Mouse (Mus musculus): ENCODE measurements around the gene Itga3.
A peak's percentile ranks its signal among the peaks of the same experiment; 100 is the strongest.

Gene Itga3

DNA sequence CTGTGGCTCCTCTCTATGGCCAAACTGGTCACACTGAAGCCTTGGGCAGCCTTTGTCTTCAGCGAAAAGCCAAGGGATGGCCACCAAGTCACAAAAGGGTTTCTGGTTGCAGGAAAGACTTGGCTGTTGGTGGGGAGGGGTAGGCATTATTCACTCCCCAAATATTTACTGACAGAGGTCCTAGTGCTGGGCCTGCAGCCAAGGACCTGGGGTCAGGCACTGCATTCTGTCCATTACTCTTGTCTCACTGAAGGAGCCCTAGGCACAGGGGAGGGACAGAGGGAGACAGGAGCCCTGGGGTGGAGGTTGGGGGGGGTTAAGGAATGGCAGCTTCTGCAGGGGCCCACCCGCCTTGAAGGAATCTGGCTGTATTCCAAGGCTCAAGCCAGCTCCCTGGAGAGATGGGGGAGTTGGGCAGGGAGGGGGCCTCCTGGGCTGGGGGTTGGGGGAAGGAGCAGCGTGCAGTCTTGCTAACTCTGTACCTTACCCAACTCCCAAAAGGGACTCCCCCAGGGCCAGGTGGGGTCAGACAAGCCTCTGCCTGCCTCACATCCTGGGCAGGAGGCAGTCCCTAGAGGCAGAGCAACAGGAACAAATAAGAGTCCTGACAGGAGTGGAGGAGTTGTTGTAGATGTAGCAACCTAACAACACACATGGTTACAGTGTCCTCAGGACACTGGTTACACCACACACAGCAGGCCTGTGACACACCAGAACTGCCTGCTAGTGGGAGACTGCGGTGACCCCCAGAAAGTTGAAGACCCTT lies 20.2 kb upstream of the Itga3 start:
- DNase-seq (ENCODE audit: low spot score in 2 of 2), result no peak

DNA sequence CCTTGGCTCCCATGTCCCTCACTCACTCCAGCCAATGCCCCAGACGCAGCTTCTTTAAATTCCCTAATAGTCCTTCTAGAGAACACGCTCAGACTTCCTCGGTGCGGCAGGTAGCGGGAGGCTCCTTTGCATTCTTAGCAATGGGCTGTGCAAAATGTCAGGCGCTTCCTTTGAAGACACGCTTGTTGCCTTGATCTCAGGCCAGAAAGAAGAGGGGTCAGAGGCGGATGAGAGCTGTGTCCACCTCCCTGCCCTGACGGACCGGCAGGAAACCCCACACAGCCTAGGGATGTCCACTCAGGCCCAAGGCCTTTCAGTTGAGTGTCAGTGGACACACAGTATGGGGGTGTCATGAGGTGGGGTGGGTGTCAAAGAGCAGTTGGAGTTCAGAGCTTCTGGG lies 19.0 kb upstream of the Itga3 start:
- no peak for DNase-seq (ENCODE audit: low spot score in 2 of 2)

DNA sequence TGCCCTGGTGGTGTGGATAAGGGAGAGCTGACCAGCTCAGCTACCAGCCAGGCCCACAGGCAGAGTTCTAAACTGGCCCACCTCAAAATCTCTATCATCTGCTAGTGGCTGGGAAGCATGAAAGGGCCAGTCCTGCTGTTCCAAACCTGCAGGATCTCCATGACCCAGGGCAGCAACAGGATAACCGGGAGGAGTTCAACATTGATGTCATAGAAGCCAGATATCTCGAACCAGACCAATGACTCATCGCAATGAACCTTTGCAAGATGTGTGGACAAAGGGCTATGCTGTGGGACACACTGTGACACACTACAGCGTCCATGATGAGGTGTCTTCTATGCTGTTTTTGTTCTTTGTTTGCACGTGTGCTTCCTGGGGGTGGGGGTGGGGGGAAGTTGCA lies 16.5 kb upstream of the Itga3 start:
- DNase-seq (ENCODE audit: low spot score in 2 of 2), result no peak

DNA sequence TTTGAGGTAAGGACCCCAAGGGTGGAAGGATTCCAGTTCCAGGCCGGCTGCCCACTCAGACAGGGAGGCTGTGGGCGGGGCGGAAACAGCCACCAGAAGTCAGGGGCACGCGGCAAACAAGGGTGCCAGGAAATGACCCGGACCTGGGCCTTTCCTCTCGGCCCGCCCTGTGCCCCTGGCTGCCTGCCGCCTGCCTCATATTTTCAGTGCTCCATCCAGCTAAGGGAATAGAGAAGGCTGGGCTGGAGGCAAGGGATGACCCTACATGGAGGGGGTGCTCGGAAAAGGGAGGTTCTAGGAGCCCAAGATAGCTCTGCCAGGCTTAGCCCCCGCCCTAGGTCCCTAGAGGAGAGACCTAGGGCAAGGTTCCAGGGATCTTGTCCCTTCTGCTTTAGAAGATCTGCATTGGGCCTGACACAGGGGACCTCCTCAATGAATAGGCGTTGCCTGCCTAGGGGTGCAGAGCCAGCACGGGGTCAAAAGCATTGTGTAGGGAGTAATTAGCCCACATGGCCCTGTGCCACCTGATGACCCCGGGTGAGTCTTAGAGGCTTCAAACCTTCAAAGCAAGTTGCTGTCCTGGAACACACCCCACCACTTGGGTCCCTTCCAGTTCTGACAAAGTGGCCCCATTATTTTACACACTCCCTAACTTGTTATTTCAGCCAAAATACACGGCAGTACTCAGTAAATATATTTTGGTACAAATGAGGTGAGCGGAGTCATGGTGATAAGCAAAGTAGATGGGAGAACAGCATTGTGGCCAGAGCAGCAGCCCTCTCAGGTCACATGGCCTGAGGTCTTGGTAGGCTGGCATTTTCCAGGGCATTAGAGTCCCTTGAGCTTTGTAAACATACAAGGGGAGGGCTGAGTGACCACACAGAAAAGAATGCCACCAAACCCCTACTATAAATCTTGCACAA lies 12.5 kb upstream of the Itga3 start:
- peak in 1 of 2 experiments; percentile 23 for DNase-seq (ENCODE audit: low spot score in 2 of 2)

DNA sequence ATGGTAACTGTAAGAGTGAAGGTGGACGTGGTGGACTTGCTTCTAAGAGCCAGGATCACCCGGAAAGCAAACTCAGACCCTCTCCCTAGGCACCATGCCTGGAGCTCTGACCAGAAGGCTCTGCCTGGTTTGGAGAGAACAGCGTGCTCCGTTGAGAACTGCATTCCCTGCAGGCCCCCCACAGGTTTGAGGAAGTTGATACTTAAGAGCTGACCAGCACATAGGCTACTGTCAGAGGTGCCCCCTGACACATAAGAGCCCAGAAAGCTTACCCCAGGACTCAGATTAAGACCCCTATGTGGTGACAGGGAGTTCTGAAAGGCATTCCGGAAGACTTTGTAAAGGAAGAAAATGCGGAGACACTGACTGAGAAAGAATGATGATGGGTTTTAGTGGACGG lies 11.7 kb upstream of the Itga3 start:
- DNase-seq (ENCODE audit: low spot score in 2 of 2), result no peak

DNA sequence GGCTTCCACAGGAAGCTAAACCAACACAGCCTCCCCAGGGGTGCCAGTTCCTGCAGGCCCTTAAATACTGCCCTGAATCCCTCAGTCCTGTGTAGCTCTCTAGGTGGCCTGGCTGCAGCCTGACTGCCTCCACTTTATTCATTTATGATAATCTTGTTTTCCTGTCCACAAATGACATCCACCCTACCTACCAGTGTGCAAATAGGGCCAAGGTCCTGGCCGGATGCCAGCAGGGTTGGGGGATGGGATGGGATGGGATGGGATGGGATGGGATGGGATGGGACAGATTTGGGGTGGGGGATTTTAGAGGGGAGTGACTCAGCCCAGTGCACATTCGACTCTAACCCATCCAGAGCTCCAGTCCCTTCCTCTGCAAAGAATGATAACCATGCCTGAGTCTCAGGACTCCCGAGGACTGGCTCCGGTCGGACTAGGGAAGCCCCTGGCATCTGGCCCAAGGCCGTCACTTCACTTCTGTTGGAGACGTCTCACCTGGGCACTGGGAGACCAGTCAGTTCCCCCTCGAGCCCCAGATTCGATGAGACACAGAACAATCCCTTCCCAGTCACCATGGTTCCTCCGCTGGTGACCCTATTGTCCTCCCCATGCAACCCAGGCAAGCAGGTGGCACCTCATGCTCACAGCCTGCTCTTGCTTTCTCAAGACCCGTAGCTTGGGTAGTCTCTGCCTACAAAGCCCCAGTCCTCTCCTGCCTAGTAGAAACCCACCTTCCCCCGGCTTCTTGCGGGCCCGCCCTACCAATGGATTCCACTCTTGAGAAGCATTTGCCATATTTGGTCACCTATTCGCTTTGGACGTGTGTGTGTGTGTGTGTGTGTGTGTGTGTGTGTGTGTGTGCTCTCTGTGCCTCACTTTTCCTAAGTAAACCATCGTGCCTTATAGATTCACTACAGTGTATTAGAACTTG lies 11.0 kb upstream of the Itga3 start:
- no peak for DNase-seq (ENCODE audit: low spot score in 2 of 2)

DNA sequence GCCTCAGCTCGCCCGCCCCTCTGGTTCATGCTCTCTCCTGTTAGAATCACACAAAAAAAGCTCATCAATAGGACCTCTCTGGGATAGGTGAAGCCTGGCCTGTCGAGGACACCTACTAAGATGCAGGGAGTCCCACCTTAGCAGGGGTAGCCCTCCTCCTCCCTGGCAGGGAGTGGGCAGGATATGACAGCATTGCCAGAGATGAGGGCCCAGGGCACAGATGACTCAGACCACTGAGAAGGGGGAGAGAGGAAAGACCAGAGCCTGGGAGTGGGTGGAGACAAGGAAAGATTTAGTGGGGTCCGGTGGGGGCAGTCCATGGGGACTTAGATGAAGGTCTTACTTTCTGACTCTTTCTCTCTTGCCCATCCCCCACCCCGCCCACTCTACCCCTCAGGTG lies 9.6 kb upstream of the Itga3 start:
- no peak for DNase-seq (ENCODE audit: low spot score in 2 of 2)

DNA sequence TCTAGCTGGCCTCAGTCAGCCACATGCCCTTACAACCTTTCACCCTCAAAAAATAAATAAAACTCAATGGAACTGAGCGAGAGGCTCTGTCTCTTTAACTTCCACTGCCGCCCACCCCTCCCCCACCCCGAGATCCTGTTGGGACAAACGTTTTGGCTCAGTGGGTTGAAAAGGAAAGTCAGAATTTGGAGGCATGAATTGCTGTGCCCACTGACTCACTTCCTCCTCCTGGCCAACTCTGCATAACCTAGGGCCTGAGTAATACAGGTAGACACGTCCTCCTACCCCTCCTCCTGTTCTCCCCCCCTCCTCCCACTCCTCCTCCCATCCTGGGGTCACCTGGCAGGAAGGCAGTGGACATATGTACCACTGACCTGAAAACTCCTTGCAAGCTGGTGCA lies 9.1 kb upstream of the Itga3 start:
- DNase-seq (ENCODE audit: low spot score in 2 of 2), result no peak

DNA sequence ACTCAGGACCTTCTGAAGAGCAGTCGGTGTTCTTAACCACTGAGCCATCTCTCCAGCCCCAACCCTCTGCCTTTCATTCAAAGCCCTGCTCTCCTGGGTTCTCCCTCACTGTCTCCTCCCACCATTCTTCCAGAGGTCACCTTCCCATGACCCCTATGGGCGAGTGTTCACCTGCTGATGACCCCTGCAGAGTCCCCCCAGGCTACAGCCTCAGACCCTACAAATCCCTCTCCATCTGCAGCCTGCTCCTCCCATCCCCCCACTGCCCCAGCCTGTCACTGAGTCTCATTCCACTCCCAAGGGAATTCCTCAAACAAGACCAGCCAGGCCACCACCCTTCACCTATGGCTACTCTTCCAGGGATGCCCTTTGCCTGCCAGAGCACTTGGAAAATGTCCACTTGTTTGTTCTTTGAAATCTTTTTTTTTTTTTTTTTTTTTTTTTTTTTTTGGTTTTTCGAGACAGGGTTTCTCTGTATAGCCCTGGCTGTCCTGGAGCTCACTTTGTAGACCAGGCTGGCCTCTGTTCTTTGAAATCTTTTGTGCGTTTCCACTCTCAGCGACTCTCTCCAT lies 8.3 kb upstream of the Itga3 start:
- no peak for DNase-seq (ENCODE audit: low spot score in 2 of 2)

DNA sequence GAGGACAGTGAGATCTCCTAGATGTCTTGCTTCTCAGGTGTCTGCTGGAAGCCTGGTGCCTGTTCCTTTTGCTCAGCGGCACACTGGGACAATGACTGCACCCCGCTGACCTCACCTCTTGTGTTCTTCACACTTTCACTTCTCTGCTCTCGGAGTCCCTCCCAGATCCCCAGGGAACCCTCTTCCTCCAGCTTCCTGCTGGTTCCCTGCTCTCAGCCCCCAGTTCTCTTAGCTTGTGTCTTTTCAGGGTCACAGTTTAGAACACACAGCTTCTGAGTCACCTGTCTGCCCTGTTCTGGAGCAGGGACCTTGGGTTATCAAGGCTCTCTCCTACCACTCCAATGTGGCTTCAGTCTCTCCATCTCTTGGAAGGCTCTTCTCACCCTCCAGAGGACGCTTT lies 7.6 kb upstream of the Itga3 start:
- no peak for DNase-seq (ENCODE audit: low spot score in 2 of 2)

DNA sequence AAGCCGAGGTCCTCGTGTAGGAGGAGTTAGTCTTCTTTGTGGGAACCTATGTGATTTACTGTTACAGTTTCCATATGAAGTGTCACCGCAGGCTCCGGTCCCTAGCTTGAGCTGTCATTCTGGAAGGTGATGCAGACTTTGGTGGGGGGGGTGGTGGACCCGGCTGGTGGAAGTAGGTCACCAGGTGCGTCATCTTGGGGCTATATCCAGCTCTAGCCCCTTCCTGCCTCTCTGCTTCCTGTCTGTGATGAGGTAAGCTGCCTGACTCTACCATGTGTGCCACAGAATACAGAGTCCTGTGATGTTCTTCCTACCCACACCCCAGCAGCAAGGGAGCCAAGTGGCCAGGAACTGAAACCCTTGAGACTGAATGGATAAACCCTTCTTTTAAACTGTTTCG lies 6.3 kb upstream of the Itga3 start:
- no peak for DNase-seq (ENCODE audit: low spot score in 2 of 2)

DNA sequence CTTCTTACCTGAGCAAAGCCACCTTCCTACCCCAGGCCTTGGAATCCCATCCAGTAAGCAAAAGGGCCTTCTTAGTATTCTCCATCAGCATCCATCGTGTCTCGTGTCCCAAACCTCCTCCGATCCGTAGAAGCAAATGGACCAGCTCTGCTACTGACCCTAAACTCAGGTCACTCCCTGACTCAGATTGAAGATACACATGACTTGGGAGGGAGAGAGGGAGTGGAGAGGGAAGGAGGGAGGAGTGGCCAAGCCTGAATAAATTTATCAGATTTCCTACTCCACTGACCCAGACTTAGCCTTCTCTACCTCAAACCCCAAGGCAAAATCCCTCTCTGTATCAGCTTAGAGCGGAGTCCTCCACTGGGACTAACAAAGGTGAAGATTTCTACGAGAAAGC lies 4.2 kb upstream of the Itga3 start:
- DNase-seq (ENCODE audit: low spot score in 2 of 2), result no peak

DNA sequence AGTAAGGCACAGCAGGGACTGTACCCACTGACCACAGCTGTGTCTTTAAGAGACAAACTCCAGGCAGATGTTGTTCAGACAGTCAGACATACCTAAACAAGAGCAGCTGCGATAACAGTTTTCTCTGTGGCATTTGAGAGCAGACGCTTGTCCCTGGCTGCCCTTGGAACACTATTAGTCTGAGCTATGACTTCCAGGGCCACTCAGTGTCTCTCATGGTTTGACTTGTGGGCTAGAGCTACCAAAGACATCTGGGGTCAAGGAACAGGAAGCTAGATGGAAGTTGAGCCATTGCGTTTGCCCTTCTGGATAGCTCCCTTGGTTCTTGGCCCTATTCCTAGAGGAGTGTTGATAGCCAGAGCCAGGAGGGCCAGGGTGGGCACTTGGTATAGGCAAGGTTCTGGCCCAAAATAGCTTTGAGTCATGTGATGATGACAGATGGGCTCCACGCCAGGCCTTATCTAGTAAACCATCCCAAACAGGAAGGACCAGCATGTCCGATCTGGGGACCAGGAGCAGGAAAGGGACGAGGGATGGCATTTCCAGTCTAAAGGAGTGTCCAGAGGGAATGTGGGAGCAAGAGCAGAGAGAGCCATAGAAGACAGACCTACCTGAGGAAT lies 2.8 kb upstream of the Itga3 start:
- no peak for DNase-seq (ENCODE audit: low spot score in 2 of 2)

DNA sequence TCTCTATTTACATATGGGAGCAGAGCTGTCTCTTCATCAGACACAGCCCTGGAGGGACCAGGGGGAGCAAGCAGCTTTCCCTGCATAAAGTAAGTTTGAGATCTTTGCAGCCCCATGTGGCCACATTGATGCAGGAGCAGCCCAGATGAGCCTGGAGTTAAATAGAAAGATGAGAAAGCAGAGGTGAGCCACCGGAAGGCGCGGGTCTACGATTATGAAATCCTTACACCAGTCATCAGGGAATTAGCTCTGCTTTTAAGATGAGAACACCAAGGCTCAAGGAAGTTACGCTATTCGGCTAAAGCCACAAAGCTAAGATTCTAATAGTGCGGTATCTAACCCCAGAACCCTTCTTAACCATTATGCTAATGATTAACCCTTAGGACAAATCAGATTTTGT lies 1.4 kb upstream of the Itga3 start:
- DNase-seq (ENCODE audit: low spot score in 2 of 2), result no peak

DNA sequence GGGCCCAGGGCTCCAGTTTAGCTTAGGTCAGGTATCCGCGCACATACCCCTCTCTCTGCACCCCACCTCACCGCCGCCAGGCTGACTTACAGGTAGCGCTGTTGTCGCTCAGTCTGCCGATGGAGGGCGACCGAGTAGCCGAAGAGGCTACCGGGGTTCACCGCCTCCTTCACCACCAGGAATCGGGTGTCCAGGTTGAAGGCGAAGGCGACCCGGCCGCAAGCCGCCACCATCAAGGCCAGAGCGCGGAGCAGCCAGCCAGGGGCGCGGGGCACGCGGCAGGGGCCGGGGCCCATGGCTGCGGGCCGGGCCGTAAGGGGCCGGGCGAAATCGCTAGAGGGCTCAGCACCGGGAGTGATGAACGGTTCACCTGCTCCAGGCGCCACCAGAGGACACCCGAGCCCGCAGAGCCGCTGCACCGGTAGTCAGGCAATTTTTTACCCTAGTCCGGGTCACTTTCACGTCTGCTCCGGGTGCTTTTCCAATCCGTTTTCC lies 513 bp downstream of the Itga3 start:
- DNase-seq (ENCODE audit: low spot score in 2 of 2), result peak; percentile 22 to 43

DNA sequence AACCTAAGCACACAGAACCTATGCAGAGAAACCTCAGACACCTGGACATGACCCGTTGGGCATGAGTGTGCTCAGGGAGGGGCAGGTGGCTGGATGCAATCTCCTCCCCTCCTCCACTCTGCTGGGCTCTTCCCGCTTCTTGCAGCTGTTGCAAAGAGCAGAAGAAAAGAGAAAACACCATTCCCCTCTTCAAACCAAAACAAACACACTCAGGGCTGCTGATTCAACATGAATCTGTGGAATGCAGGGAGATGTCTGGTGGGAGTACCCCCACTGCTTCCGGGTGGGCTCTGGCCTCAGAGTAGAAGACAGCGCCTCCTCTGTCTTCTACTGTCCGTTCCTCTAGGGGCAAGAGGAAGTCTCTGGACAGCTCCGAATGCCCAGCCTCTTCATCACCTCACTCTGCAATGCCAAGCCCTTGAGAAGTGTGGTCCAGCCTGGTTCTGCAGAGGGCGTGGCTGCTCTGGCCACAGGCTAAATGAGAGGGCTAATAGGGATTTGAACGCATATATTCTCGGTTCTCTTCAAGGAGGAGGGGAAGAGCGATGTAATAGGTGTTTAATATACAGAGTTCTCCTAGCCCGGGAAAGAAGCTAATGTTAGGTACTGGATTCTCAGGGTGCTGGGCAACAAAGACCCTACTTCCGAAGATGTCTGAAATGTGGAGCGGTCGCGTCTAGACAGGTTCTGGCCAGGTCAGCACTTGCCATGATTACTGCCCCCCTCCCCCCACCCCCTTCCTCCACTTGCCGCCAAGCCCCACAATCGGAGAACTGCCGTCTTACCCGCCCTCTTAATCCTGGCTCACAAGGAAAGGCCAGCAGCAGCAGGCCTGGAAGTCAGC lies 1.2 kb downstream of the Itga3 start:
- DNase-seq (ENCODE audit: low spot score in 2 of 2), result no peak

DNA sequence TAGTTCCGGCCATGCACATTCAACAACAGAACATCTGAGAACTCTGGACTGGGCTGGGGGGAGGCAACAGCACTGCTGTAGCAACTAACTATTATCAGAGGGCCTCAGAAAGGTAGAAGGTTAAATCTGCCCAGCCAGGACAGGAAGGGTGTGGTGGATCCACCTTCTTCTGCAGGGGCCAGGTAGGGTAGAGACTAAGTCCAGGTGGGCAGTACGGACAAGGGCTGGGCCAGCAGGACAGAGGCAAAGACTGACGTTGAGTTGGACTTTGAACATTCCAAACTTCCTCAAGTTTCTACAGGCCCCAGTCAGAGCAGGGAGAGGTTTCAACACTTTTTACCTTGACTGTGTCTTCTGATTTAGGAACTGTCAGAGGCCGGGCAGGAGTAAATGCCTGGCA lies 1.9 kb downstream of the Itga3 start:
- no peak for DNase-seq (ENCODE audit: low spot score in 2 of 2)

DNA sequence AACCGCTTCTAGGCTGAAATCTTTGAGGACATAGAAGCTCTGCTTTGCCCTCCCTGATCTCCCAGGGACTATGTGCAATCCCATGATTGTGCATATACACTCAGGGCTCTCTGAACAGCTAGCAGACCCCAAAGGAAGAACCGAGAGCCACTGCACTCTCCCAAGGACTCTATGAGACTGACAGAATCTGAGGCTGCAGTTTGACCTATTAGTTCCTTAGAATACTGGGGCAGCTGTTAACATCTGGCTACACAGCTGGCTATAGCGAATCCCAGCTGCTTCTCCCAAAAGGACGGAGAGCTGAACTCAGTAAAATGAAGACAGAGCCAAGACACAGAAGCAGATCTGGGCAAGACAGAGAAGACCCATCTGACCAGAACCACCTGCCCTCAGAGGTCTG lies 2.8 kb downstream of the Itga3 start:
- no peak for DNase-seq (ENCODE audit: low spot score in 2 of 2)

DNA sequence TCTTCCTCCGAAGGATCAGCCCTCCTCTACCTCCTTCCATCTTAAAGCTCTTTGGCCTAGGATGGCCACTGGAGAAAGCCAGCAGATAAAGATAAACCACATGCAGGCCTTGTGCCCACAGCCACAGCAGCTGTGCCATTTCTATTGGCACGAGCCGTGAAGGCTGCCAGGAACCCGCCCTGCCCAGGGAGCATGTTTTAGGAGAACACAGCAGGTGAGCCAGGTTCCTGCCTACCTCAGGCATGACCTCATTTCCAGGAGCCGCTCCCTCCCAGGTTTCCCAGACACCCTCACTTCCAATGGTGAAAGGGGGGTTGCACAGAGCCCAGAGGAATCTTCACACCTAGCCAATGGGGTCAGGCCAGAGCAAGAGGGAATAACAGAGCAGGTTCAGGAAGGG lies 3.8 kb downstream of the Itga3 start:
- no peak for DNase-seq (ENCODE audit: low spot score in 2 of 2)

DNA sequence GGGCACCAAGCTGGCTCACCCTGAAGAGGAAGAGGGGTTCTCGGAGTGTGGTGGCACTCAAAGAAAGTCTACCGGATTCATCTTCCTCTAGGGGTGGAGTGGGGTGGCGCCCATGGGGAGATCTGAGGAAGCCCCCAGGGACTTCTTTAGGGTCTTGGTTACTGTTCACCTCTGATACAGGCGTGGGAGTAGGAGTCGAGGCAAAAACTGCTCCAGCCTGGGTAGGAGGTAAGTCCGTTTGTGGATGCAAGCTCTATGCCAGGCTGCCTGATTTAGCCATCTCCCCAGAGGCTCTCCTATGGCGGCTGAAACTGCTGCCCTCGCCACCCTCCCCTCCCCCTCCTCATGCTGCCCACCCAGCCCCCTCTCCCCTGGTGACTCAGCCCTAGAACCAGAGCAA lies 4.5 kb downstream of the Itga3 start:
- DNase-seq (ENCODE audit: low spot score in 2 of 2), result no peak

Data from spleen, postnatal 10 days (tissue).